Mouse (Mus musculus): ENCODE results near the gene Lhfp. TPM values are rescaled to one million over a fixed set of nuclear protein-coding genes. Genes with fewer than 3 reads are reported as not detected.

Gene Lhfp
- 96.3 TPM for polyA plus RNA-seq (2014; fragmentation: Illumina TruSeq; extraction: RNeasy Lipid Tissue Mini Kit (QIAGEN cat#74804); ENCODE audit: low read depth, low replicate concordance)

GRCm38 (mm10) chr3:53041411-53042239 lies at the start of gene Lhfp:
TSS of gene Lhfp (plus strand) at chr3:53041528.

GRCm38 (mm10) chr3:53016436-53017340 lies 24.6 kb upstream of the Lhfp start, which contains the start of gene Cog6:
TSS of gene Cog6 (minus strand) at chr3:53017237.

Other genes starting within 250 kb of the Lhfp start
- gene Cog6, start 24.3 kb upstream of the Lhfp start, polyA plus RNA-seq (2014; fragmentation: Illumina TruSeq; extraction: RNeasy Lipid Tissue Mini Kit (QIAGEN cat#74804); ENCODE audit: low read depth, low replicate concordance), result 39.6 TPM